Mouse (Mus musculus): Measurements from ENCODE around the gene Gm26620.

DNA sequence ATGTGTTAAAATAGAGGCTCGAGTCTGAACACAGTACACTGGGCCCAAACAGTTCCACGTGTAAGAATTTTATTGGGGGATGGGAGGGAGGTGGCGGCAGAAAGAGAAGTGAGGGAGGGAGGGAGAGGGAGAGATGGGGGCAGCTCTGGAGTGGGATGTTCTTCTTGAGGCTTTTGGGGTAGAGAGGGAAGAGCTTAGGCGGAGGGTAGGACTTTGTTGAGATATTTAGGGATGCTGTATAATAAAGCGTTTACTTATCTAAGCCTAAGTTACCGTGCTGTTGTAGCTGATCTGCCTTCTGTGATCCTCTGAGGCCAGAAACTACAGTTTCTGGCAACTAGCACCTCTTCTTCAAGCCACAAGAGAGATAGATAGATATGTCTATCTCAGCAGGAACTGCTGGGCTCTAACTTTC is 1.2 kb downstream of the Gm26620 start:
- no peak for TF ChIP-seq CTCF (conservative IDR thresholded peaks at IDR 0.05 in 1 of 2, IDR thresholded peaks at IDR 0.05 in 1 of 2; ENCODE audit: low read depth in 2 of 2, low read length in 2 of 2)
- TF ChIP-seq TCF12 (IDR thresholded peaks at IDR 0.05; ENCODE audit: low read depth, low read length), result no peak
- no peak for TF ChIP-seq NRF1 (IDR thresholded peaks at IDR 0.05; ENCODE audit: low read depth, low read length)
- no peak for TF ChIP-seq ZC3H11A (IDR thresholded peaks at IDR 0.05; ENCODE audit: low read depth, low read length)
- TF ChIP-seq POLR2A (IDR thresholded peaks at IDR 0.05; ENCODE audit: low read depth, low read length), result no peak; the same call in none of the 2 replicates
- TF ChIP-seq TBP (conservative IDR thresholded peaks at IDR 0.05; ENCODE audit: low read depth, low read length), result no peak
- no peak for TF ChIP-seq RAD21 (IDR thresholded peaks at IDR 0.05; ENCODE audit: low read depth, low read length)

All from CH12.LX (cell line).